Mouse (Mus musculus) bone marrow, adult 2 months (tissue): ENCODE results near the gene Rnaseh2a.
A peak's percentile ranks its signal among the peaks of the same experiment; 100 is the strongest.

Experiments
- CTCF ChIP-seq: fragments of 200-500 bp; IDR thresholded peaks from 2 replicates; pipeline ENCODE4 v1.5.1; 2011; ENCODE audit warnings: low read length, control low read depth; ENCODE audit not compliant: control insufficient read depth, insufficient read depth
- POLR2A ChIP-seq: fragments of 200-500 bp; IDR thresholded peaks from 2 replicates; pipeline ENCODE4 v1.6.1; 2011; ENCODE audit warnings: low read depth, mild to moderate bottlenecking, control low read depth, low read length, borderline replicate concordance; ENCODE audit not compliant: control insufficient read depth

DNA sequence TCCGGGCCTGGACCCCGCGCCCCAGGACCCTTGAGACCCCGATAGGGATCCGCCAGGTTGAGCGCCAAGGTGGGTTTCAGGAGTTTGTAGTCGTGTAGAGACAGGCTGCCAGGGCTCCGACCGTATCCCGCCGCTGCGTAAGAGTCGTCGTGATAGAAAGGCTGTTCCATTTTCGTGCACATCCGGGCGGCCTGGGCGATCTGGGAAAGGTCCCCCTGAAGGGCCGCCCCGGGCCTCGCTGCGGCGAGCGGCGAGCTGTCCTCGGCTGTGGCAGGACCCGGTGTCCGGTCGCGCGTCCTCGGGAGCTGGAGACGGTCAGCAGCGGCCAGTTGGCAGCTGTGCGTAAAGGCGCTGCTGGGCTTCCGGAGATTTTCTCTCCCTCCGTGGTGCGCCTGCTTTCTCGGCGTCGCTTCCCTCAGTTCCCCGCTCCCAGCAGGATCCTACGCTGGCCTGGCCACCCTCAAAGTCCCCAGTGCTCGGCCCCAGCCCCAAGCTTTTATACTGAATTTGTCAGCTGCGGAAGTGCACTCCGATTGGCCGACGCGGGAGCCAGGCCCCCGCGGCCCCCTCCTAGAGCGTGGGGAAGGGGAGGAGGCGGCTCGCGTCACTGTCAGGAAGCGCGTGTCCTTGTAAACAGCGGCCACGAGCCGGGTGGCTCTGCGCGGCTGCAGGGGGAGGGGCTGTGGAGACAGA lies 8.8 kb upstream of the Rnaseh2a start, which contains the start of gene Junb:
- TF ChIP-seq POLR2A: peak; percentile 100
- no peak for TF ChIP-seq CTCF
